14 mouse cellular contexts compared by ENCODE assay signal in the genomic region with DNA sequence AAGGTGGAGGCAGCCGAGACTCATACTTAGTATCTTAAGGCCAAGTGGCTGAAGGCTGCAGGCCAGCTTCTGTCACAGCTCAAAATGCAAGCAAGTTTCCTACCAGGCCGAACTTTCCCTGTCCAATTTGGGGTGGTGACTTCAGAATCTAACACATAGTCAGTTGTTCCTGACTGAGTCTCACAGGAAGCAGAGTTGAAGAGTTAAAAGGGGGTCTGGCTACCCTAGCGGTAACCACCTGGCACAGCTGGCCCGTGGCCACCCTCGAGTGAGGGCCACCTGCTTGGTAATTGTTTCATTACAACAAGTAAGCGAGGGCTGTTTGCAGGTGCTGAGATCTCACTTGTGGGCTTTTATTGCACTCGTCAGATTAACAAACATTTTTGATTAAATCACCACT. TPM values are rescaled to one million over a fixed set of nuclear protein-coding genes. Genes with fewer than 3 reads are reported as not detected.
DNase-seq lines count a peak whose midpoint lies in the region; ATAC-seq lines count a peak whose summit lies in the region.
"Had no signal": no experiment of that assay in that cellular context is flagged by ENCODE, and none has a peak within 500 bp of the region (broad histone marks: within the 10 kb centered on the region; RNA-seq: fewer than 3 reads in every experiment).

No protein-coding gene starts in this region.

- H3K27me3 ChIP-seq in heart, embryonic 13.5 days (replicated peaks), result no peaks in the 10 kb centered on the region
- H3K27me3 ChIP-seq in midbrain, embryonic 14.5 days (ENCODE audit: control insufficient read depth, insufficient read depth, low read length), result no peaks in the 10 kb centered on the region
- no peaks in the 10 kb centered on the region for H3K27me3 ChIP-seq in midbrain, embryonic 11.5 days (ENCODE audit: control insufficient read depth, insufficient read depth, low read length)
- no peaks in the 10 kb centered on the region for H3K27me3 ChIP-seq in forebrain, embryonic 15.5 days
- H3K27me3 ChIP-seq in limb, embryonic 13.5 days, result no peaks in the 10 kb centered on the region
- H3K27me3 ChIP-seq: embryonic facial prominence, embryonic 15.5 days; intestine, embryonic 15.5 days; lung, embryonic 15.5 days; Patski had no signal

- H3K36me3 ChIP-seq in heart, embryonic 13.5 days, result no peaks in the 10 kb centered on the region
- no peaks in the 10 kb centered on the region for H3K36me3 ChIP-seq in midbrain, embryonic 14.5 days (ENCODE audit: control insufficient read depth, insufficient read depth, low read length)
- H3K36me3 ChIP-seq in midbrain, embryonic 11.5 days (ENCODE audit: control insufficient read depth, insufficient read depth, low read length), result no peaks in the 10 kb centered on the region
- no peaks in the 10 kb centered on the region for H3K36me3 ChIP-seq in forebrain, embryonic 15.5 days
- H3K36me3 ChIP-seq in limb, embryonic 13.5 days, result peaks cover 6% of the 10 kb centered on the region; the same call in 1 of the 2 replicates
- H3K36me3 ChIP-seq: intestine, embryonic 15.5 days; lung, embryonic 15.5 days had no signal

- no peak for ATAC-seq in heart, embryonic 13.5 days (ENCODE audit: extremely low read depth, insufficient number of reproducible peaks, low FRiP score, low TSS enrichment)
- ATAC-seq in midbrain, embryonic 14.5 days (ENCODE audit: low FRiP score, low TSS enrichment), result no peak
- no peak for ATAC-seq in midbrain, embryonic 11.5 days (ENCODE audit: low FRiP score)
- ATAC-seq in forebrain, embryonic 15.5 days (replicated peaks), result no peak
- no peak for ATAC-seq in limb, embryonic 13.5 days (ENCODE audit: low FRiP score, low read depth)
- ATAC-seq: intestine, embryonic 15.5 days; Patski had no signal

- H3K27ac ChIP-seq in heart, embryonic 13.5 days (replicated peaks), result no peak overlapping the region
- peak overlapping the region; percentile 63; the same call in 1 of the 2 replicates for H3K27ac ChIP-seq in midbrain, embryonic 14.5 days (replicated peaks; ENCODE audit: low read depth, low read length)
- H3K27ac ChIP-seq in midbrain, embryonic 11.5 days (ENCODE audit: low read depth, low read length), result no peak overlapping the region
- H3K27ac ChIP-seq in forebrain, embryonic 15.5 days (replicated peaks), result peak overlapping the region; percentile 92
- H3K27ac ChIP-seq in limb, embryonic 13.5 days, result peak overlapping the region; percentile 28; the same call in 1 of the 2 replicates
- H3K27ac ChIP-seq: embryonic facial prominence, embryonic 15.5 days; intestine, embryonic 15.5 days; lung, embryonic 15.5 days had no signal

- H3K4me2 ChIP-seq in heart, embryonic 13.5 days, result no peak overlapping the region
- no peak overlapping the region for H3K4me2 ChIP-seq in midbrain, embryonic 14.5 days (ENCODE audit: low read length)
- no peak overlapping the region for H3K4me2 ChIP-seq in midbrain, embryonic 11.5 days
- H3K4me2 ChIP-seq in forebrain, embryonic 15.5 days (replicated peaks), result no peak overlapping the region
- H3K4me2 ChIP-seq in limb, embryonic 13.5 days (replicated peaks), result 0 out of 2 replicates have a peak overlapping the region, but pooled peaks have one; percentile 1
- H3K4me2 ChIP-seq: embryonic facial prominence, embryonic 15.5 days; intestine, embryonic 15.5 days; lung, embryonic 15.5 days had no signal

- DNase-seq in heart, adult 8-10 months (ENCODE audit: low spot score), result no peak
- no peak for DNase-seq in midbrain, embryonic 14.5 days
- DNase-seq in midbrain, embryonic 11.5 days (ENCODE audit: low spot score, missing footprints), result no peak
- no peak for DNase-seq in lung, postnatal 14 days
- DNase-seq: kidney, postnatal 10 days; layer of hippocampus, postnatal 36 days had no signal

- no peak overlapping the region for H3K4me3 ChIP-seq in heart, embryonic 13.5 days
- no peak overlapping the region for H3K4me3 ChIP-seq in midbrain, embryonic 14.5 days (replicated peaks; ENCODE audit: low read depth, low read length)
- no peak overlapping the region for H3K4me3 ChIP-seq in midbrain, embryonic 11.5 days (ENCODE audit: low read depth, low read length)
- no peak overlapping the region for H3K4me3 ChIP-seq in forebrain, embryonic 15.5 days
- no peak overlapping the region for H3K4me3 ChIP-seq in limb, embryonic 13.5 days
- H3K4me3 ChIP-seq: embryonic facial prominence, embryonic 15.5 days; intestine, embryonic 15.5 days; lung, embryonic 15.5 days; myocyte had no signal

- WGBS in heart, embryonic 13.5 days, result 75% methylated on average over 7 of the region's 7 CpGs
- 71% methylated on average over 7 of the region's 7 CpGs for WGBS in midbrain, embryonic 14.5 days
- WGBS in midbrain, embryonic 11.5 days, result 73% methylated on average over 7 of the region's 7 CpGs
- WGBS in forebrain, embryonic 15.5 days, result 30% methylated on average over 7 of the region's 7 CpGs
- 24% methylated on average over 7 of the region's 7 CpGs for WGBS in limb, embryonic 13.5 days

- 0 out of 2 replicates have a peak overlapping the region, but pooled peaks have one; percentile 12 for H3K9ac ChIP-seq in heart, embryonic 13.5 days
- H3K9ac ChIP-seq in midbrain, embryonic 14.5 days (replicated peaks; ENCODE audit: low read length), result no peak overlapping the region
- no peak overlapping the region for H3K9ac ChIP-seq in midbrain, embryonic 11.5 days (ENCODE audit: low read length)
- no peak overlapping the region for H3K9ac ChIP-seq in forebrain, embryonic 15.5 days (replicated peaks)
- no peak overlapping the region for H3K9ac ChIP-seq in limb, embryonic 13.5 days
- H3K9ac ChIP-seq: embryonic facial prominence, embryonic 15.5 days; intestine, embryonic 15.5 days; lung, embryonic 15.5 days had no signal

- no peaks in the 10 kb centered on the region for H3K9me3 ChIP-seq in heart, embryonic 13.5 days
- H3K9me3 ChIP-seq in midbrain, embryonic 14.5 days (ENCODE audit: control insufficient read depth, low read length), result no peaks in the 10 kb centered on the region
- H3K9me3 ChIP-seq in midbrain, embryonic 11.5 days (ENCODE audit: control insufficient read depth, low read length), result no peaks in the 10 kb centered on the region
- no peaks in the 10 kb centered on the region for H3K9me3 ChIP-seq in forebrain, embryonic 15.5 days
- no peaks in the 10 kb centered on the region for H3K9me3 ChIP-seq in limb, embryonic 13.5 days
- H3K9me3 ChIP-seq: embryonic facial prominence, embryonic 15.5 days; intestine, embryonic 15.5 days; lung, embryonic 15.5 days had no signal

- H3K4me1 ChIP-seq in heart, embryonic 13.5 days, result peaks cover 69% of the 10 kb centered on the region
- peaks cover 59% of the 10 kb centered on the region for H3K4me1 ChIP-seq in midbrain, embryonic 14.5 days (ENCODE audit: control insufficient read depth, insufficient read depth, low read length)
- H3K4me1 ChIP-seq in midbrain, embryonic 11.5 days (ENCODE audit: control insufficient read depth, insufficient read depth, low read length), result peaks cover 17% of the 10 kb centered on the region
- peaks cover 74% of the 10 kb centered on the region for H3K4me1 ChIP-seq in forebrain, embryonic 15.5 days
- H3K4me1 ChIP-seq in limb, embryonic 13.5 days, result peaks cover 72% of the 10 kb centered on the region

RNA-seq across cellular contexts. Expression of a gene that starts 4.3 kb away (rescaled TPM):
- polyA plus RNA-seq in heart, embryonic 13.5 days (2015; fragmentation: Nextera tagmentation; extraction: Ambion mirVana), result 14.4 and 14.6 TPM in 2 replicates
- 10 to 100 TPM; 12.4 to 14.9 (median 14.1) TPM for total RNA-seq in heart, adult 8-10 months (2022)
- 11.3 and 11.4 TPM in 2 replicates for polyA plus RNA-seq in midbrain, embryonic 14.5 days (2014; fragmentation: Nextera tagmentation; extraction: Ambion mirVana)
- 13.5 and 17.0 TPM in 2 replicates for polyA plus RNA-seq in midbrain, embryonic 11.5 days (2014; fragmentation: Nextera tagmentation; extraction: Ambion mirVana)
- 12.4 and 12.9 TPM in 2 replicates for polyA plus RNA-seq in forebrain, embryonic 15.5 days (2015; fragmentation: Nextera tagmentation; extraction: Ambion mirVana)
- polyA plus RNA-seq in limb, embryonic 13.5 days (2015; fragmentation: Nextera tagmentation; extraction: Ambion mirVana), result 12.7 and 14.4 TPM in 2 replicates

RNA-seq across cellular contexts. Expression of a gene that starts 52.2 kb away (rescaled TPM):
- polyA plus RNA-seq in heart, embryonic 13.5 days (2015; fragmentation: Nextera tagmentation; extraction: Ambion mirVana), result 87.9 and 91.2 TPM in 2 replicates
- 10 to 100 TPM; 57.5 to 79.0 (median 65.0) TPM for total RNA-seq in heart, adult 8-10 months (2022)
- polyA plus RNA-seq in midbrain, embryonic 14.5 days (2014; fragmentation: Nextera tagmentation; extraction: Ambion mirVana), result 103 and 136 TPM in 2 replicates
- polyA plus RNA-seq in midbrain, embryonic 11.5 days (2014; fragmentation: Nextera tagmentation; extraction: Ambion mirVana), result 144 and 150 TPM in 2 replicates
- polyA plus RNA-seq in forebrain, embryonic 15.5 days (2015; fragmentation: Nextera tagmentation; extraction: Ambion mirVana), result 144 and 155 TPM in 2 replicates
- polyA plus RNA-seq in limb, embryonic 13.5 days (2015; fragmentation: Nextera tagmentation; extraction: Ambion mirVana), result 125 and 135 TPM in 2 replicates

Comparison
In these comparisons a context has a peak if more than half of its experiments do, and no peak if none do; other contexts are left out.
1. H3K27ac ChIP-seq: peak in midbrain, embryonic 14.5 days (single experiment), forebrain, embryonic 15.5 days (single experiment) and limb, embryonic 13.5 days (single experiment); none in heart, embryonic 13.5 days (single experiment) and midbrain, embryonic 11.5 days (single experiment).